Comparison of ENCODE assay signal across 8 mouse cellular contexts in genomic region chr8:121652774-121653323, GRCm38 (mm10). TPM values are rescaled to one million over a fixed set of nuclear protein-coding genes. Genes with fewer than 3 reads are reported as not detected.
DNase-seq lines count a peak whose midpoint lies in the region; ATAC-seq and TF ChIP-seq lines count a peak whose summit lies in the region.

TSS of gene Zcchc14 (minus strand) at chr8:121652901.

- peak within 1 kb of the TSS; percentile 94 for H3K4me2 ChIP-seq in heart, embryonic 11.5 days
- peak within 1 kb of the TSS; percentile 98 for H3K4me2 ChIP-seq in kidney, embryonic 16.5 days (replicated peaks; ENCODE audit: low read depth, low read length)
- peak within 1 kb of the TSS; percentile 92 for H3K4me2 ChIP-seq in limb, embryonic 15.5 days
- H3K4me2 ChIP-seq in midbrain, embryonic 16.5 days (ENCODE audit: low read length), result peak within 1 kb of the TSS; percentile 94
- peak within 1 kb of the TSS; percentile 95 for H3K4me2 ChIP-seq in stomach, embryonic 15.5 days

- no peaks in the 10 kb centered on the region for H3K27me3 ChIP-seq in heart, embryonic 11.5 days (ENCODE audit: control insufficient read depth, insufficient read depth, low read length)
- no peaks in the 10 kb centered on the region for H3K27me3 ChIP-seq in kidney, embryonic 16.5 days (ENCODE audit: insufficient read depth, low read length)
- H3K27me3 ChIP-seq in limb, embryonic 15.5 days, result no peaks in the 10 kb centered on the region
- H3K27me3 ChIP-seq in midbrain, embryonic 16.5 days (ENCODE audit: control insufficient read depth, insufficient read depth, low read depth, low read length), result no peaks in the 10 kb centered on the region
- H3K27me3 ChIP-seq in stomach, embryonic 15.5 days (replicated peaks), result no peaks in the 10 kb centered on the region

- WGBS in heart, embryonic 11.5 days (ENCODE audit: insufficient replicate concordance), result under 1% methylated on average over 44 of the region's 67 CpGs
- WGBS in kidney, embryonic 16.5 days, result under 1% methylated on average over 50 of the region's 67 CpGs
- under 1% methylated on average over 65 of the region's 67 CpGs for WGBS in limb, embryonic 15.5 days
- under 1% methylated on average over 55 of the region's 67 CpGs for WGBS in midbrain, embryonic 16.5 days
- under 1% methylated on average over 52 of the region's 67 CpGs for WGBS in stomach, embryonic 15.5 days

- H3K9me3 ChIP-seq in heart, embryonic 11.5 days (replicated peaks; ENCODE audit: control insufficient read depth, low read length), result no peaks in the 10 kb centered on the region
- H3K9me3 ChIP-seq in kidney, embryonic 16.5 days (ENCODE audit: low read length), result no peaks in the 10 kb centered on the region
- H3K9me3 ChIP-seq in limb, embryonic 15.5 days, result no peaks in the 10 kb centered on the region
- H3K9me3 ChIP-seq in midbrain, embryonic 16.5 days (replicated peaks; ENCODE audit: control insufficient read depth, low read length, poor library complexity, severe bottlenecking), result no peaks in the 10 kb centered on the region
- H3K9me3 ChIP-seq in stomach, embryonic 15.5 days, result no peaks in the 10 kb centered on the region

- TF ChIP-seq CTCF in brain, embryonic 14.5 days (IDR thresholded peaks at IDR 0.05; ENCODE audit: borderline replicate concordance, extremely low read depth, insufficient read depth, insufficient read length), result no peak

- H3K9ac ChIP-seq in heart, embryonic 11.5 days (ENCODE audit: low read depth, low read length), result peak within 1 kb of the TSS; percentile 86
- H3K9ac ChIP-seq in kidney, embryonic 16.5 days (replicated peaks; ENCODE audit: low read length), result peak within 1 kb of the TSS; percentile 97
- peak within 1 kb of the TSS; percentile 83 for H3K9ac ChIP-seq in limb, embryonic 15.5 days
- peak within 1 kb of the TSS; percentile 92 for H3K9ac ChIP-seq in midbrain, embryonic 16.5 days (ENCODE audit: low read depth, low read length)
- peak within 1 kb of the TSS; percentile 84 for H3K9ac ChIP-seq in stomach, embryonic 15.5 days

- peak; percentile 95 for DNase-seq in 3T3-L1 (ENCODE audit: low read depth, low spot score)
- peak; percentile 100 for DNase-seq in brain, embryonic 14.5 days (ENCODE audit: low read depth)
- DNase-seq in fat pad, adult 2 months (ENCODE audit: extremely low read depth, low read depth, low spot score), result peak; percentile 59

- peak; percentile 100 for TF ChIP-seq POLR2A in brain, embryonic 14.5 days (IDR thresholded peaks at IDR 0.05; ENCODE audit: borderline replicate concordance, extremely low read depth, insufficient read depth, insufficient read length, poor library complexity, severe bottlenecking)

- peak within 1 kb of the TSS; percentile 89 for H3K4me3 ChIP-seq in heart, embryonic 11.5 days (ENCODE audit: low read depth, low read length)
- H3K4me3 ChIP-seq in kidney, embryonic 16.5 days (ENCODE audit: low read length), result peak within 1 kb of the TSS; percentile 86
- peak within 1 kb of the TSS; percentile 78 for H3K4me3 ChIP-seq in limb, embryonic 15.5 days
- H3K4me3 ChIP-seq in midbrain, embryonic 16.5 days (ENCODE audit: low read depth, low read length), result peak within 1 kb of the TSS; percentile 88
- peak within 1 kb of the TSS; percentile 83 for H3K4me3 ChIP-seq in stomach, embryonic 15.5 days (replicated peaks)

- peak within 1 kb of the TSS; percentile 85 for H3K27ac ChIP-seq in heart, embryonic 11.5 days (ENCODE audit: low read depth, low read length)
- H3K27ac ChIP-seq in kidney, embryonic 16.5 days (ENCODE audit: low read length), result peak within 1 kb of the TSS; percentile 96
- peak within 1 kb of the TSS; percentile 94 for H3K27ac ChIP-seq in limb, embryonic 15.5 days
- peak within 1 kb of the TSS; percentile 100 for H3K27ac ChIP-seq in midbrain, embryonic 16.5 days (ENCODE audit: low read length)
- peak within 1 kb of the TSS; percentile 88 for H3K27ac ChIP-seq in stomach, embryonic 15.5 days

- peaks cover 32% of the 10 kb centered on the region for H3K4me1 ChIP-seq in heart, embryonic 11.5 days (ENCODE audit: control insufficient read depth, insufficient read depth, low read length)
- peaks cover 47% of the 10 kb centered on the region for H3K4me1 ChIP-seq in kidney, embryonic 16.5 days (ENCODE audit: insufficient read depth, low read length)
- H3K4me1 ChIP-seq in limb, embryonic 15.5 days, result peaks cover 47% of the 10 kb centered on the region
- H3K4me1 ChIP-seq in midbrain, embryonic 16.5 days (ENCODE audit: control insufficient read depth, insufficient read depth, low read length), result peaks cover 45% of the 10 kb centered on the region
- H3K4me1 ChIP-seq in stomach, embryonic 15.5 days, result peaks cover 45% of the 10 kb centered on the region

- no peaks in the 10 kb centered on the region for H3K36me3 ChIP-seq in heart, embryonic 11.5 days (ENCODE audit: control insufficient read depth, insufficient read depth, low read length)
- H3K36me3 ChIP-seq in kidney, embryonic 16.5 days (ENCODE audit: insufficient read depth, low read length), result peaks cover 7% of the 10 kb centered on the region; the same call in 1 of the 2 replicates
- no peaks in the 10 kb centered on the region for H3K36me3 ChIP-seq in limb, embryonic 15.5 days
- no peaks in the 10 kb centered on the region for H3K36me3 ChIP-seq in midbrain, embryonic 16.5 days (ENCODE audit: control insufficient read depth, insufficient read depth, low read length)
- no peaks in the 10 kb centered on the region for H3K36me3 ChIP-seq in stomach, embryonic 15.5 days

- ATAC-seq in heart, embryonic 11.5 days (replicated peaks; ENCODE audit: insufficient number of reproducible peaks, low FRiP score, low TSS enrichment), result peak; percentile 98
- ATAC-seq in kidney, embryonic 16.5 days (ENCODE audit: low FRiP score, low TSS enrichment), result peak; percentile 98
- peak; percentile 98 for ATAC-seq in limb, embryonic 15.5 days (ENCODE audit: insufficient number of reproducible peaks, low FRiP score, low TSS enrichment, low read depth)
- ATAC-seq in midbrain, embryonic 16.5 days, result peak; percentile 98
- peak; percentile 98 for ATAC-seq in stomach, embryonic 15.5 days (ENCODE audit: insufficient read depth, low FRiP score, low read depth)

RNA-seq across cellular contexts. Expression of gene Zcchc14, which starts in this region (rescaled TPM):
- 66.6 and 84.4 TPM in 2 replicates for polyA plus RNA-seq in brain, embryonic 14.5 days (2012; rRNA removed)
- polyA plus RNA-seq in heart, embryonic 11.5 days (2014; fragmentation: Nextera tagmentation; extraction: Ambion mirVana), result 11.4 and 14.2 TPM in 2 replicates
- polyA plus RNA-seq in kidney, embryonic 16.5 days (2015; fragmentation: Nextera tagmentation; extraction: Ambion mirVana), result 16.4 and 17.8 TPM in 2 replicates
- 11.2 and 13.8 TPM in 2 replicates for polyA plus RNA-seq in limb, embryonic 15.5 days (2015; fragmentation: Nextera tagmentation; extraction: Ambion mirVana)
- 23.9 and 28.2 TPM in 2 replicates for polyA plus RNA-seq in midbrain, embryonic 16.5 days (2015; fragmentation: Nextera tagmentation; extraction: Ambion mirVana)
- polyA plus RNA-seq in stomach, embryonic 15.5 days (2015; fragmentation: Nextera tagmentation; extraction: Ambion mirVana), result 12.6 and 13.0 TPM in 2 replicates

Comparison
In these comparisons a context has a peak if more than half of its experiments do, and no peak if none do; other contexts are left out.
1. Peak in every context shown above with its lines: DNase-seq, ATAC-seq, H3K4me3 ChIP-seq and H3K27ac ChIP-seq.